Mouse (Mus musculus) G1E (cell line): ENCODE data around the gene Wdfy3.

Experiments used
- CTCF ChIP-seq: IDR thresholded peaks from 2 replicates; pipeline ENCODE4 v1.5.1; 2012; ENCODE audit warnings: low read depth, low read length, inconsistent platforms, mixed read lengths
- GATA1 ChIP-seq: IDR thresholded peaks from 2 replicates; pipeline ENCODE4 v1.6.1; 2012; ENCODE audit warnings: borderline replicate concordance, low read length, inconsistent platforms, mixed read lengths
- GATA2 ChIP-seq: IDR thresholded peaks from 2 replicates; pipeline ENCODE4 v1.6.1; 2012; ENCODE audit warnings: low read depth, low read length, inconsistent platforms, borderline replicate concordance

DNA sequence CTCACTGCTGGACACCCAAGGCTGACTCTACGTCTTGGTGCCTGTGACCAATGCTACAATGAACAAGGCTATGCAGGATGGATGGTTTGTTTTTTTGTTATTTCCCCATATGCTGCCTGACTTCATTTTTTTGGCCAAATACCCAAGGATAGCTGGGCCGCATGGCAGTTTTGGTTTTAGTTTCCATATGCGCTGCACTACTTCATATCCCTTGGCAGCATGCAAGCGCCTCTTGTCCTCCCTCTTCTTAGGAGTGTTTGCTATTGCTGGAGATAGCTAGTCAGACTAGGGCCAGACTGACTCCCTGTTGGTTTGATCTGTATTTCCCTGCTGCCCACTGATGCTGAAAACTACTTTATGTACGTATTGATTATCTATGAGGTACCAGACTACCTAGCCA, 229.2 kb downstream of the Wdfy3 start:
- no peak for TF ChIP-seq CTCF
- no peak for TF ChIP-seq GATA1
- no peak for TF ChIP-seq GATA2
